Mouse (Mus musculus) liver, postnatal 0 days (tissue): ENCODE results near the gene Gm49337.

Source experiments
- CTCF ChIP-seq: sonication (generic); IDR thresholded peaks from 2 replicates; pipeline ENCODE4 v1.5.1; 2016; ENCODE audit warnings: antibody characterized with exemption, low read depth
- EP300 ChIP-seq: IDR thresholded peaks from 2 replicates; pipeline ENCODE4 v1.6.1; 2016; ENCODE audit warnings: antibody characterized with exemption, low read depth, mild to moderate bottlenecking

DNA sequence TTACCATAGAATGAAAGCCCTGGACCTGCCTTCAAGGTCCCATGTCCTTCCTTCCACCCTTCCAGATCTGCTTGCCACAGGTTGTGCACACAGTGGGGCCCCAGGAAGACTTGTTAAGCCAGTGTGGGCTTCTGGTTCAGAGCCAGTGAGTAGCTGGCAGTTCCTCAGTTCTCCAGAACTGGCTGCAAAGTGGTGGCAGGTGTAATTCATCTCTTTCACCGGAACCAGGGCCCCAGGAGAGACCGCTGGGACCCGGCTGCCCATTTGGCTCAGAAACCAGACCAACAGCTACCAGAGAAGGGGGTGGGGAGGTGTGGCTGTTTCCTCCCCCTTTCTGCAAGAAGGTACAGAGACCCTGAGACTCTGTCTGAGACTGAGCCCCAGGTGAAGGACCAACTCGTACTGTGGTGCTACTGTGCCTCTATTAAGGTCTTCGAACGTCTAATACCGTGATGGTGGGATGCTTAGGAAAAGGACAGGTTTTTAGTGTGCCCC is 29.8 kb upstream of the Gm49337 start:
- TF ChIP-seq CTCF (no peak), EP300 (no peak)
